Mouse (Mus musculus): ENCODE data around the gene Stambp. TPM values are rescaled to one million over a fixed set of nuclear protein-coding genes. Genes with fewer than 3 reads are reported as not detected.

Stambp gene
- polyA plus RNA-seq, 1 experiment from 2014 or later, result 22.7 TPM

DNA sequence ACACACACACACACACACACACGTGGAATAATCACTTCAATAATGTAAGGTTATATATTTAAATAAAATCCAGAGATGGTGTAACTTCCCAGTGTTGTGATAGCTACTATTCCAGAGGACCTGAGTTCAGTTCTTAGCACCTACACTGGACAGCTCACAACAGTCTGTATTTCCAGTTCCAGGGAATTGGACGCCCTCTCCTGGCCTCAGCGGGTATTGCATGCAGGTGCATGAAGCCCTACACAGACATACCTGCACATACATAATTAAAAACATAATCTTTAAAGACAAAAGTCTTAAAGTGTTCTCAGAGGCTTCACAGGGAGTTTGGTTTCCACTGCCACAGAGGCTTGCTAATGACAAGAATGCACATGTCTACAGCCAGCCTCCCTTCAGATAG is 72.1 kb downstream of the Stambp start:
- Histone ChIP-seq H3K36me3 (peaks cover 14% of the 10 kb centered on the region; the same call in 1 of the 2 replicates), H3K27me3 (no peaks in the 10 kb centered on the region), H3K27ac (no peak overlapping the region), H3K4me2 (replicated peaks) (no peak overlapping the region), H3K9ac (no peak overlapping the region), H3K9me3 (no peaks in the 10 kb centered on the region), H3K4me1 (peaks cover under 1% of the 10 kb centered on the region), H3K4me3 (no peak overlapping the region)
- WGBS, result 62% methylated on average over 3 of the region's 3 CpGs
- ATAC-seq (ENCODE audit: insufficient number of reproducible peaks, insufficient read depth, low FRiP score, low TSS enrichment), result no peak

GRCm38 (mm10) chr6:83499078-83499477 is 73.5 kb downstream of the Stambp start:
- no peaks in the 10 kb centered on the region for H3K9me3 ChIP-seq
- no peak overlapping the region for H3K9ac ChIP-seq
- H3K36me3 ChIP-seq, result peaks cover 18% of the 10 kb centered on the region
- WGBS, result 90% methylated on average over 10 of the region's 10 CpGs
- ATAC-seq (ENCODE audit: insufficient number of reproducible peaks, insufficient read depth, low FRiP score, low TSS enrichment), result no peak
- no peaks in the 10 kb centered on the region for H3K4me1 ChIP-seq
- H3K4me3 ChIP-seq, result no peak overlapping the region
- no peak overlapping the region for H3K4me2 ChIP-seq (replicated peaks)
- H3K27me3 ChIP-seq, result no peaks in the 10 kb centered on the region
- H3K27ac ChIP-seq, result no peak overlapping the region

DNA sequence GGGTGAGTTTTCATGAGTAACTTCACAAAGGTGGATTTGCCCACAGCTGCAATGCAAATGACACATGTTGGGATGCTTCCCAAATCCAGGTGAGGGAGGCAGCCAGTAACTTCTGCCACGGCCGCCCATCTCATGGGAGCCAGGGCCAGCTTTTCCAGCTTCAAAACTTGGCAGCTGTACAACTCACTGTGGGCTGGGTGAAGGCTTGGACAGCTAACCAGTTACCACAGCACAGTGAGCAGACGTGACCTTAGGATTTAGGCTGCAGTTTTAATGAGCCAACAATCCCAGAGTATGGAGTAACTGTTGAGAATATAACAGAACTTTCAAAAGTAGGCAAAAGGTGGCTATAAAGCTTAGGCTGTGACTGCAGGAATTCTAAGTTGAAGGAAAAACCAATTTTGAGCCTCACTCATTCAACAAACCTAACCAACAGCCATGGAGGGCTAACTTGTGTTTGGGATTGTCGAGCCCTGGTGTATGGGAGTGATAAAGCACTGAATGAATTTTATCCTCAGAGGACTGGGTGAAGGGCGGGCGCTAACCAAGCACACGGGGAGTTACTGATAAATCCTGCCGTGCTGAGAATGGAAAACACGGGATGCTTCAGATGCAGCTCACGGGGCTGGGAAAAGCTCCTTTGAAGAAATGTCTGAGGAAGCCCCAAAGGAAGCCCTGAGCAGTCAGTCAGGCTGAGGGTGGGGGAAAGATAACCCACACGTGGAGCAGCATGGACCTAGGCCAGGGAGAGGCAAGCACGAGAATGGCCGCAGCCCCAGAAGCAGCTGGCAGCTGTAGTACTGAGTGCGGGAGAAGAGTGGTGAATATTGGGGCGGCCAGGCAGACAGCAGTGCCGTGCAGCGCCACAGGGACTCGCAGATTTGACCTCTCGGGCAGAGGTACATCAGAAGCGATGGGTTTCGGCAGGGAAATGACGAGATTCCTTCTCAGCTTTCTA is 75.5 kb downstream of the Stambp start:
- ATAC-seq (ENCODE audit: insufficient number of reproducible peaks, insufficient read depth, low FRiP score, low TSS enrichment), result no peak
- Histone ChIP-seq H3K9ac (no peak overlapping the region), H3K36me3 (peaks cover 28% of the 10 kb centered on the region), H3K4me3 (no peak overlapping the region), H3K4me1 (no peaks in the 10 kb centered on the region), H3K27me3 (no peaks in the 10 kb centered on the region), H3K9me3 (no peaks in the 10 kb centered on the region), H3K4me2 (replicated peaks) (no peak overlapping the region), H3K27ac (no peak overlapping the region)
- WGBS, result 88% methylated on average over 22 of the region's 22 CpGs

GRCm38 (mm10) chr6:83496009-83496752 is 76.3 kb downstream of the Stambp start:
- Histone ChIP-seq H3K36me3 (peaks cover 31% of the 10 kb centered on the region), H3K4me3 (no peak overlapping the region), H3K9me3 (no peaks in the 10 kb centered on the region), H3K27me3 (no peaks in the 10 kb centered on the region), H3K9ac (no peak overlapping the region), H3K4me1 (no peaks in the 10 kb centered on the region), H3K4me2 (replicated peaks) (no peak overlapping the region), H3K27ac (no peak overlapping the region)
- ATAC-seq (ENCODE audit: insufficient number of reproducible peaks, insufficient read depth, low FRiP score, low TSS enrichment), result no peak
- WGBS, result 86% methylated on average over 9 of the region's 9 CpGs

Other genes starting within 250 kb of the Stambp start
- 36.4 and 39.7 TPM in 2 replicates for gene Mthfd2, start 246.8 kb downstream of the Stambp start, polyA plus RNA-seq (2016; fragmentation: Nextera tagmentation; extraction: Ambion mirVana)
- gene Mob1a, start 246.7 kb downstream of the Stambp start, polyA plus RNA-seq (2016; fragmentation: Nextera tagmentation; extraction: Ambion mirVana), result 62.8 and 71.0 TPM in 2 replicates
- 117 and 126 TPM in 2 replicates for gene Bola3, start 223.6 kb downstream of the Stambp start, polyA plus RNA-seq (2016; fragmentation: Nextera tagmentation; extraction: Ambion mirVana)
- 40.0 and 41.1 TPM in 2 replicates for gene Tet3, start 113.6 kb downstream of the Stambp start, polyA plus RNA-seq (2016; fragmentation: Nextera tagmentation; extraction: Ambion mirVana)
- 75.5 and 79.1 TPM in 2 replicates for gene Dguok, start 65.8 kb downstream of the Stambp start, polyA plus RNA-seq (2016; fragmentation: Nextera tagmentation; extraction: Ambion mirVana)
- gene Actg2, start 36.5 kb downstream of the Stambp start, polyA plus RNA-seq (2016; fragmentation: Nextera tagmentation; extraction: Ambion mirVana), result 2.9 and 4.4 TPM in 2 replicates
- not detected in 2 replicates for gene Clec4f, start 83.5 kb upstream of the Stambp start, polyA plus RNA-seq (2016; fragmentation: Nextera tagmentation; extraction: Ambion mirVana)
- not detected in 2 replicates for gene Cd207, start 105.1 kb upstream of the Stambp start, polyA plus RNA-seq (2016; fragmentation: Nextera tagmentation; extraction: Ambion mirVana)
- gene Vax2, start 138.5 kb upstream of the Stambp start, polyA plus RNA-seq (2016; fragmentation: Nextera tagmentation; extraction: Ambion mirVana), result 7.4 and 8.9 TPM in 2 replicates
- gene Atp6v1b1, start 170.3 kb upstream of the Stambp start, polyA plus RNA-seq (2016; fragmentation: Nextera tagmentation; extraction: Ambion mirVana), result 0.31 and 0.33 TPM in 2 replicates
- 0.27 and 0.32 TPM in 2 replicates for gene Ankrd53, start 189.9 kb upstream of the Stambp start, polyA plus RNA-seq (2016; fragmentation: Nextera tagmentation; extraction: Ambion mirVana)
- 81.3 and 83.6 TPM in 2 replicates for gene Tex261, start 203.1 kb upstream of the Stambp start, polyA plus RNA-seq (2016; fragmentation: Nextera tagmentation; extraction: Ambion mirVana)
- gene Nagk, start 222.3 kb upstream of the Stambp start, polyA plus RNA-seq (2016; fragmentation: Nextera tagmentation; extraction: Ambion mirVana), result 50.7 and 53.5 TPM in 2 replicates

All from embryonic facial prominence, embryonic 12.5 days (tissue).